18 mouse cellular contexts compared by ENCODE assay signal in the genomic region with DNA sequence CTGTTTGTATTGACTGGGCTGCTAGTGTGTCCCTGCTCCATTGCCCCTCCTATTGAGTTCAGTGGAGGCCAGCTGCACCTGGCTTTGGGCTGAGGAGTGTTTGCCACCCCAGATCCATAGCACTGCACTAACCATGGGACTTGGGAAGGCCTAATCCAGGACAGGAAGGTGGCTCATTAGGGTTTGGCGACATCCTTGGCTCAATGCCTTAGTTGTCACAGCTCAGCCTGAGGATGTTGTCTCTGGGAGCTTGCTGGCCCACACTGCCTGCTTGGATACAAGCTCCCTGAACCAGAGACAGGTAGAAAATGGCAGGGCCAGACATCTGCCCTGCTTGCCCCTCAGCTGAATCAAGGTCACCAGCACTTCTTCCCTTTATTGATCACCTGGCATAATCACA. TPM values are rescaled to one million over a fixed set of nuclear protein-coding genes. Genes with fewer than 3 reads are reported as not detected.
DNase-seq lines count a peak whose midpoint lies in the region; ATAC-seq and TF ChIP-seq lines count a peak whose summit lies in the region.
"Had no signal": no experiment of that assay in that cellular context is flagged by ENCODE, and none has a peak within 500 bp of the region (broad histone marks: within the 10 kb centered on the region; RNA-seq: fewer than 3 reads in every experiment).

No protein-coding gene starts in this region.

- no peak for ATAC-seq in hindbrain, embryonic 16.5 days
- ATAC-seq in midbrain, embryonic 13.5 days: no peak
- ATAC-seq in midbrain, postnatal 0 days (ENCODE audit: low FRiP score): no peak
- ATAC-seq: forebrain, embryonic 15.5 days; hindbrain, postnatal 0 days had no signal

- H3K27me3 ChIP-seq in hindbrain, embryonic 10.5 days (ENCODE audit: insufficient read depth, poor library complexity, severe bottlenecking): no peaks in the 10 kb centered on the region
- no peaks in the 10 kb centered on the region for H3K27me3 ChIP-seq in hindbrain, embryonic 16.5 days (replicated peaks; ENCODE audit: control insufficient read depth, insufficient read depth, low read length)
- H3K27me3 ChIP-seq in midbrain, embryonic 13.5 days: peaks cover 2% of the 10 kb centered on the region; the same call in 1 of the 2 replicates
- no peaks in the 10 kb centered on the region for H3K27me3 ChIP-seq in midbrain, postnatal 0 days (ENCODE audit: insufficient read depth, low read length)
- H3K27me3 ChIP-seq: embryonic facial prominence, embryonic 15.5 days; forebrain, embryonic 15.5 days; heart, embryonic 13.5 days had no signal

- no peaks in the 10 kb centered on the region for H3K9me3 ChIP-seq in hindbrain, embryonic 10.5 days
- no peaks in the 10 kb centered on the region for H3K9me3 ChIP-seq in hindbrain, embryonic 16.5 days (ENCODE audit: control insufficient read depth, low read length)
- no peaks in the 10 kb centered on the region for H3K9me3 ChIP-seq in midbrain, embryonic 13.5 days
- no peaks in the 10 kb centered on the region for H3K9me3 ChIP-seq in midbrain, postnatal 0 days (ENCODE audit: low read length)
- H3K9me3 ChIP-seq: embryonic facial prominence, embryonic 15.5 days; forebrain, embryonic 15.5 days; heart, embryonic 13.5 days had no signal

- DNase-seq in cerebellum, adult 9-11 months: peak; percentile 63
- no peak for DNase-seq in cerebellum, adult 9-10 months
- no peak for DNase-seq in hindbrain, embryonic 10.5 days (ENCODE audit: low spot score)
- DNase-seq in midbrain, postnatal 0 days (ENCODE audit: low spot score): no peak
- no peak for DNase-seq in B cell, adult 2 months
- DNase-seq: adrenal gland, adult 8-10 months; adrenal gland, postnatal 36 days; embryo, embryonic 11 days; heart, postnatal 10 days; kidney, adult 11 months; kidney, adult 9 months had no signal

- TF ChIP-seq CTCF in midbrain, postnatal 0 days (IDR thresholded peaks at IDR 0.05): no peak

- H3K9ac ChIP-seq in hindbrain, embryonic 16.5 days (ENCODE audit: low read depth, low read length): no peak overlapping the region
- H3K9ac ChIP-seq in midbrain, embryonic 13.5 days (replicated peaks): 0 out of 2 replicates have a peak overlapping the region, but pooled peaks have one; percentile 4
- no peak overlapping the region for H3K9ac ChIP-seq in midbrain, postnatal 0 days (replicated peaks; ENCODE audit: low read length, poor library complexity, severe bottlenecking)
- H3K9ac ChIP-seq: embryonic facial prominence, embryonic 15.5 days; forebrain, embryonic 15.5 days; heart, embryonic 13.5 days had no signal

- H3K27ac ChIP-seq in hindbrain, embryonic 10.5 days: peak overlapping the region; percentile 94
- H3K27ac ChIP-seq in hindbrain, embryonic 16.5 days (ENCODE audit: low read depth, low read length): no peak overlapping the region
- no peak overlapping the region for H3K27ac ChIP-seq in midbrain, embryonic 13.5 days
- H3K27ac ChIP-seq in midbrain, postnatal 0 days (ENCODE audit: low read depth, low read length): no peak overlapping the region
- H3K27ac ChIP-seq: embryonic facial prominence, embryonic 15.5 days; heart, embryonic 13.5 days had no signal

- 76% methylated on average over 1 of the region's 1 CpGs for WGBS in hindbrain, embryonic 10.5 days
- 67% methylated on average over 1 of the region's 1 CpGs for WGBS in hindbrain, embryonic 16.5 days
- 81% methylated on average over 1 of the region's 1 CpGs for WGBS in midbrain, embryonic 13.5 days
- 76% methylated on average over 1 of the region's 1 CpGs for WGBS in midbrain, postnatal 0 days

- H3K4me1 ChIP-seq in hindbrain, embryonic 10.5 days (replicated peaks): peaks cover 52% of the 10 kb centered on the region
- 0 out of 2 replicates have a peak, but pooled peaks cover 4% of the 10 kb centered on the region for H3K4me1 ChIP-seq in hindbrain, embryonic 16.5 days (ENCODE audit: control insufficient read depth, insufficient read depth, low read depth, low read length)
- peaks cover 38% of the 10 kb centered on the region for H3K4me1 ChIP-seq in midbrain, embryonic 13.5 days (replicated peaks)
- H3K4me1 ChIP-seq in midbrain, postnatal 0 days (ENCODE audit: insufficient read depth, low read length): no peaks in the 10 kb centered on the region

- peaks cover 97% of the 10 kb centered on the region for H3K36me3 ChIP-seq in hindbrain, embryonic 10.5 days
- peaks cover 34% of the 10 kb centered on the region for H3K36me3 ChIP-seq in hindbrain, embryonic 16.5 days (ENCODE audit: control insufficient read depth, insufficient read depth, low read length)
- H3K36me3 ChIP-seq in midbrain, embryonic 13.5 days: peaks cover 83% of the 10 kb centered on the region
- peaks cover 75% of the 10 kb centered on the region for H3K36me3 ChIP-seq in midbrain, postnatal 0 days (ENCODE audit: insufficient read depth, low read length)

- peak overlapping the region; percentile 16; the same call in 1 of the 2 replicates for H3K4me3 ChIP-seq in hindbrain, embryonic 10.5 days
- H3K4me3 ChIP-seq in hindbrain, embryonic 16.5 days (ENCODE audit: low read length): no peak overlapping the region
- H3K4me3 ChIP-seq in midbrain, embryonic 13.5 days (replicated peaks): no peak overlapping the region
- no peak overlapping the region for H3K4me3 ChIP-seq in midbrain, postnatal 0 days (ENCODE audit: low read depth, low read length)
- H3K4me3 ChIP-seq: embryonic facial prominence, embryonic 15.5 days; erythroblast, embryonic 14.5 days; forebrain, embryonic 15.5 days; heart, embryonic 13.5 days had no signal

- no peak overlapping the region for H3K4me2 ChIP-seq in hindbrain, embryonic 16.5 days (ENCODE audit: low read length)
- no peak overlapping the region for H3K4me2 ChIP-seq in midbrain, embryonic 13.5 days (replicated peaks)
- no peak overlapping the region for H3K4me2 ChIP-seq in midbrain, postnatal 0 days (ENCODE audit: low read depth, low read length, poor library complexity, severe bottlenecking)
- H3K4me2 ChIP-seq: embryonic facial prominence, embryonic 15.5 days; forebrain, embryonic 15.5 days; heart, embryonic 13.5 days had no signal

RNA-seq across cellular contexts. Expression of gene Dolpp1, which starts 9.5 kb away (rescaled TPM):
- polyA plus RNA-seq in hindbrain, embryonic 10.5 days (2016; fragmentation: Nextera tagmentation; extraction: Ambion mirVana): 52.9 and 55.6 TPM in 2 replicates
- polyA plus RNA-seq in hindbrain, embryonic 16.5 days (2015; fragmentation: Nextera tagmentation; extraction: Ambion mirVana): 63.7 and 67.7 TPM in 2 replicates
- 54.7 and 56.6 TPM in 2 replicates for polyA plus RNA-seq in midbrain, embryonic 13.5 days (2015; fragmentation: Nextera tagmentation; extraction: Ambion mirVana)
- total RNA-seq in midbrain, postnatal 0 days (2014; rRNA removed): 96.2 and 103 TPM in 2 replicates
- 56.6 and 59.7 TPM in 2 replicates for polyA plus RNA-seq in midbrain, postnatal 0 days (2015; fragmentation: Nextera tagmentation; extraction: Ambion mirVana)

RNA-seq across cellular contexts. Expression of gene Crat, which starts 14.0 kb away (rescaled TPM):
- polyA plus RNA-seq in hindbrain, embryonic 10.5 days (2016; fragmentation: Nextera tagmentation; extraction: Ambion mirVana): 22.4 and 26.7 TPM in 2 replicates
- polyA plus RNA-seq in hindbrain, embryonic 16.5 days (2015; fragmentation: Nextera tagmentation; extraction: Ambion mirVana): 25.4 and 30.8 TPM in 2 replicates
- 18.5 and 21.9 TPM in 2 replicates for polyA plus RNA-seq in midbrain, embryonic 13.5 days (2015; fragmentation: Nextera tagmentation; extraction: Ambion mirVana)
- total RNA-seq in midbrain, postnatal 0 days (2014; rRNA removed): 32.6 and 38.0 TPM in 2 replicates
- 24.9 and 27.4 TPM in 2 replicates for polyA plus RNA-seq in midbrain, postnatal 0 days (2015; fragmentation: Nextera tagmentation; extraction: Ambion mirVana)

RNA-seq across cellular contexts. Expression of gene Ptpa, which starts 14.3 kb away (rescaled TPM):
- polyA plus RNA-seq in hindbrain, embryonic 10.5 days (2016; fragmentation: Nextera tagmentation; extraction: Ambion mirVana): 149 and 151 TPM in 2 replicates
- polyA plus RNA-seq in hindbrain, embryonic 16.5 days (2015; fragmentation: Nextera tagmentation; extraction: Ambion mirVana): 153 and 159 TPM in 2 replicates
- 128 and 134 TPM in 2 replicates for polyA plus RNA-seq in midbrain, embryonic 13.5 days (2015; fragmentation: Nextera tagmentation; extraction: Ambion mirVana)
- total RNA-seq in midbrain, postnatal 0 days (2014; rRNA removed): 139 and 147 TPM in 2 replicates
- 138 and 141 TPM in 2 replicates for polyA plus RNA-seq in midbrain, postnatal 0 days (2015; fragmentation: Nextera tagmentation; extraction: Ambion mirVana)

RNA-seq across cellular contexts. Expression of gene Miga2, which starts 37.5 kb away (rescaled TPM):
- 29.7 and 33.6 TPM in 2 replicates for polyA plus RNA-seq in hindbrain, embryonic 10.5 days (2016; fragmentation: Nextera tagmentation; extraction: Ambion mirVana)
- polyA plus RNA-seq in hindbrain, embryonic 16.5 days (2015; fragmentation: Nextera tagmentation; extraction: Ambion mirVana): 38.2 and 39.7 TPM in 2 replicates
- polyA plus RNA-seq in midbrain, embryonic 13.5 days (2015; fragmentation: Nextera tagmentation; extraction: Ambion mirVana): 29.4 and 30.2 TPM in 2 replicates
- 64.2 and 72.3 TPM in 2 replicates for total RNA-seq in midbrain, postnatal 0 days (2014; rRNA removed)
- polyA plus RNA-seq in midbrain, postnatal 0 days (2015; fragmentation: Nextera tagmentation; extraction: Ambion mirVana): 28.7 and 34.8 TPM in 2 replicates

RNA-seq across cellular contexts. Expression of gene Sh3glb2, which starts 42.4 kb away (rescaled TPM):
- 80.5 and 89.3 TPM in 2 replicates for polyA plus RNA-seq in hindbrain, embryonic 10.5 days (2016; fragmentation: Nextera tagmentation; extraction: Ambion mirVana)
- polyA plus RNA-seq in hindbrain, embryonic 16.5 days (2015; fragmentation: Nextera tagmentation; extraction: Ambion mirVana): 208 and 221 TPM in 2 replicates
- 147 and 158 TPM in 2 replicates for polyA plus RNA-seq in midbrain, embryonic 13.5 days (2015; fragmentation: Nextera tagmentation; extraction: Ambion mirVana)
- 375 and 403 TPM in 2 replicates for total RNA-seq in midbrain, postnatal 0 days (2014; rRNA removed)
- 185 and 199 TPM in 2 replicates for polyA plus RNA-seq in midbrain, postnatal 0 days (2015; fragmentation: Nextera tagmentation; extraction: Ambion mirVana)
